In genomic region chr15:99677089-99677488, GRCm38 (mm10) we compare ENCODE assay signal across 11 mouse cellular contexts. TPM values are rescaled to one million over a fixed set of nuclear protein-coding genes. Genes with fewer than 3 reads are reported as not detected.
DNase-seq lines count a peak whose midpoint lies in the region; ATAC-seq lines count a peak whose summit lies in the region.
"Had no signal": no experiment of that assay in that cellular context is flagged by ENCODE, and none has a peak within 500 bp of the region (broad histone marks: within the 10 kb centered on the region; RNA-seq: fewer than 3 reads in every experiment).

No protein-coding gene starts in this region.

- peak overlapping the region; percentile 19; the same call in 1 of the 2 replicates for H3K4me2 ChIP-seq in forebrain, embryonic 13.5 days
- peak overlapping the region; percentile 27 for H3K4me2 ChIP-seq in midbrain, embryonic 12.5 days (replicated peaks)

- peaks cover 71% of the 10 kb centered on the region for H3K27me3 ChIP-seq in heart, embryonic 10.5 days (ENCODE audit: insufficient read depth, poor library complexity, severe bottlenecking)
- peaks cover 17% of the 10 kb centered on the region for H3K27me3 ChIP-seq in forebrain, embryonic 13.5 days
- H3K27me3 ChIP-seq in midbrain, embryonic 12.5 days: peaks cover 16% of the 10 kb centered on the region

- H3K36me3 ChIP-seq in heart, embryonic 10.5 days: no peaks in the 10 kb centered on the region
- no peaks in the 10 kb centered on the region for H3K36me3 ChIP-seq in forebrain, embryonic 13.5 days (ENCODE audit: poor library complexity, severe bottlenecking)
- no peaks in the 10 kb centered on the region for H3K36me3 ChIP-seq in midbrain, embryonic 12.5 days

- DNase-seq in heart, embryonic 10.5 days (ENCODE audit: low spot score): no peak
- no peak for DNase-seq in heart, postnatal 25 days (ENCODE audit: low spot score)
- peak; percentile 52 for DNase-seq in ES-CJ7 (ENCODE audit: low read depth, low spot score)
- DNase-seq in heart, postnatal 36 days: no peak
- no peak for DNase-seq in urinary bladder, postnatal 25 days (ENCODE audit: low spot score)
- DNase-seq in heart, postnatal 4 days: no peak
- DNase-seq: adrenal gland, adult 8-10 months; kidney, adult 9 months; thymus, adult 18-20 months had no signal

- H3K27ac ChIP-seq in heart, embryonic 10.5 days: 0 out of 2 replicates have a peak overlapping the region, but pooled peaks have one; percentile 32
- peak overlapping the region; percentile 73 for H3K27ac ChIP-seq in forebrain, embryonic 13.5 days
- H3K27ac ChIP-seq in midbrain, embryonic 12.5 days (replicated peaks): peak overlapping the region; percentile 77

- intact Hi-C loops in heart, postnatal 25 days (cut with DNase I): loop anchor here (10.0 kb wide), 1 partner anchor 672 kb away; no protein-coding TSS in a partner anchor
- intact Hi-C loops in heart, postnatal 36 days (cut with DNase I): no loop called here

- no peak overlapping the region for H3K9ac ChIP-seq in forebrain, embryonic 13.5 days
- peak overlapping the region; percentile 16; the same call in 1 of the 2 replicates for H3K9ac ChIP-seq in midbrain, embryonic 12.5 days (replicated peaks)

- no peak overlapping the region for H3K4me3 ChIP-seq in heart, embryonic 10.5 days
- no peak overlapping the region for H3K4me3 ChIP-seq in forebrain, embryonic 13.5 days
- H3K4me3 ChIP-seq in midbrain, embryonic 12.5 days: no peak overlapping the region

- 27% methylated on average over 8 of the region's 8 CpGs for whole genome bisulfite sequencing in heart, embryonic 10.5 days
- 22% methylated on average over 8 of the region's 8 CpGs for WGBS in forebrain, embryonic 13.5 days
- 18% methylated on average over 8 of the region's 8 CpGs for WGBS in midbrain, embryonic 12.5 days

- no peaks in the 10 kb centered on the region for H3K9me3 ChIP-seq in heart, embryonic 10.5 days
- H3K9me3 ChIP-seq in forebrain, embryonic 13.5 days (replicated peaks): no peaks in the 10 kb centered on the region
- H3K9me3 ChIP-seq in midbrain, embryonic 12.5 days: no peaks in the 10 kb centered on the region

- peaks cover 34% of the 10 kb centered on the region for H3K4me1 ChIP-seq in heart, embryonic 10.5 days
- H3K4me1 ChIP-seq in forebrain, embryonic 13.5 days: peaks cover 30% of the 10 kb centered on the region
- H3K4me1 ChIP-seq in midbrain, embryonic 12.5 days: peaks cover 34% of the 10 kb centered on the region

- peak; percentile 76 for ATAC-seq in forebrain, embryonic 13.5 days
- peak; percentile 76 for ATAC-seq in midbrain, embryonic 12.5 days (ENCODE audit: low FRiP score, low read depth)

RNA-seq across cellular contexts. Expression of gene Asic1, which starts 6.9 kb away (rescaled TPM):
- 3.2 and 5.2 TPM in 2 replicates for polyA plus RNA-seq in heart, embryonic 10.5 days (2016; fragmentation: Nextera tagmentation; extraction: Ambion mirVana)
- total RNA-seq in heart, postnatal 25 days (2021): under 1 TPM; 0.48 to 0.55 TPM
- polyA plus RNA-seq in forebrain, embryonic 13.5 days (2015; fragmentation: Nextera tagmentation; extraction: Ambion mirVana): 15.1 and 17.0 TPM in 2 replicates
- 36.0 and 43.7 TPM in 2 replicates for polyA plus RNA-seq in midbrain, embryonic 12.5 days (2016; fragmentation: Nextera tagmentation; extraction: Ambion mirVana)
- total RNA-seq in heart, postnatal 36 days (2021): under 1 TPM; 0.22 to 0.35 TPM
- total RNA-seq in heart, postnatal 4 days (2021): 1 to 10 TPM in 1 of 2 experiments, under 1 TPM in 1; 0.77 to 1.0 TPM

RNA-seq across cellular contexts. Expression of gene Smarcd1, which starts 24.8 kb away (rescaled TPM):
- 31.1 and 45.5 TPM in 2 replicates for polyA plus RNA-seq in heart, embryonic 10.5 days (2016; fragmentation: Nextera tagmentation; extraction: Ambion mirVana)
- total RNA-seq in heart, postnatal 25 days (2021): 10 to 100 TPM; 23.5 to 25.3 TPM
- polyA plus RNA-seq in forebrain, embryonic 13.5 days (2015; fragmentation: Nextera tagmentation; extraction: Ambion mirVana): 118 and 130 TPM in 2 replicates
- polyA plus RNA-seq in midbrain, embryonic 12.5 days (2016; fragmentation: Nextera tagmentation; extraction: Ambion mirVana): 141 and 157 TPM in 2 replicates
- 10 to 100 TPM; 18.7 to 22.1 TPM for total RNA-seq in heart, postnatal 36 days (2021)
- total RNA-seq in heart, postnatal 4 days (2021): 10 to 100 TPM; 46.5 to 47.7 TPM

RNA-seq across cellular contexts. Expression of gene Racgap1, which starts 25.6 kb away (rescaled TPM):
- 138 TPM in 2 replicates for polyA plus RNA-seq in heart, embryonic 10.5 days (2016; fragmentation: Nextera tagmentation; extraction: Ambion mirVana)
- 1 to 10 TPM; 2.8 to 3.0 TPM for total RNA-seq in heart, postnatal 25 days (2021)
- polyA plus RNA-seq in forebrain, embryonic 13.5 days (2015; fragmentation: Nextera tagmentation; extraction: Ambion mirVana): 182 and 189 TPM in 2 replicates
- polyA plus RNA-seq in midbrain, embryonic 12.5 days (2016; fragmentation: Nextera tagmentation; extraction: Ambion mirVana): 223 TPM in 2 replicates
- total RNA-seq in heart, postnatal 36 days (2021): 1 to 10 TPM; 2.1 to 2.2 TPM
- total RNA-seq in heart, postnatal 4 days (2021): 10 to 100 TPM; 88.5 to 98.7 TPM

RNA-seq across cellular contexts. Expression of gene Gm17349, which starts 28.2 kb away (rescaled TPM):
- not detected in 2 replicates for polyA plus RNA-seq in heart, embryonic 10.5 days (2016; fragmentation: Nextera tagmentation; extraction: Ambion mirVana)
- total RNA-seq in heart, postnatal 25 days (2021): 1 to 10 TPM; 2.8 to 4.2 TPM
- not detected in 2 replicates for polyA plus RNA-seq in forebrain, embryonic 13.5 days (2015; fragmentation: Nextera tagmentation; extraction: Ambion mirVana)
- polyA plus RNA-seq in midbrain, embryonic 12.5 days (2016; fragmentation: Nextera tagmentation; extraction: Ambion mirVana): not detected in 2 replicates
- 1 to 10 TPM; 1.8 to 2.4 TPM for total RNA-seq in heart, postnatal 36 days (2021)
- 1 to 10 TPM; 3.7 to 4.8 TPM for total RNA-seq in heart, postnatal 4 days (2021)

RNA-seq across cellular contexts. Expression of gene Gpd1, which starts 40.2 kb away (rescaled TPM):
- polyA plus RNA-seq in heart, embryonic 10.5 days (2016; fragmentation: Nextera tagmentation; extraction: Ambion mirVana): 0.74 and 0.87 TPM in 2 replicates
- 10 to 100 TPM; 54.1 to 67.6 TPM for total RNA-seq in heart, postnatal 25 days (2021)
- polyA plus RNA-seq in forebrain, embryonic 13.5 days (2015; fragmentation: Nextera tagmentation; extraction: Ambion mirVana): 1.2 and 1.3 TPM in 2 replicates
- polyA plus RNA-seq in midbrain, embryonic 12.5 days (2016; fragmentation: Nextera tagmentation; extraction: Ambion mirVana): 0.75 and 0.96 TPM in 2 replicates
- 10 to 100 TPM; 61.0 to 62.5 TPM for total RNA-seq in heart, postnatal 36 days (2021)
- total RNA-seq in heart, postnatal 4 days (2021): 10 to 100 TPM; 24.5 to 26.4 TPM

Comparison
In these comparisons a context has a peak if more than half of its experiments do, and no peak if none do; other contexts are left out.
1. RNA of gene Racgap1, which starts 25.6 kb away (total RNA-seq): 88.5 to 98.7 TPM in heart, postnatal 4 days; 2.8 to 3.0 TPM in heart, postnatal 25 days and 2.1 to 2.2 TPM in heart, postnatal 36 days; every median in the first group is over 10 times any median in the second.
2. Peak in every context shown above with its lines, with median percentiles within 50 percentile points of each other: H3K27ac ChIP-seq.